Mouse (Mus musculus) MEL (cell line): ENCODE results near the gene Gm37240. TPM values are rescaled to one million over a fixed set of nuclear protein-coding genes. Genes with fewer than 3 reads are reported as not detected.

Experiments
- DNase-seq: peaks from one replicate; pipeline ENCODE4 v3.0.0; 2011; ENCODE audit warnings: low read depth, low spot score
- H3K27ac ChIP-seq: 2 replicates; pipeline ENCODE4 v1.5.1; 2012; ENCODE audit warnings: low read depth, mild to moderate bottlenecking, control low read depth, low read length, moderate library complexity; ENCODE audit not compliant: control insufficient read depth
- H3K27me3 ChIP-seq, 2 experiments: fragments of 150-350 bp in 1 of 2; sonication (generic) in 1 of 2; 2 replicates each; pipeline ENCODE4 v1.6.1; 2012; ENCODE audit warnings: low read length in 2 of 2, mild to moderate bottlenecking in 2 of 2, improper control_type of control experiment in 1 of 2, moderate library complexity in 1 of 2; ENCODE audit not compliant: insufficient read depth in 2 of 2, control insufficient read depth in 1 of 2
- H3K36me3 ChIP-seq, 2 experiments: 2 replicates each; pipeline ENCODE4 v1.6.1; 2012 to 2014; ENCODE audit warnings: low read length in 2 of 2, improper control_type of control experiment in 1 of 2, inconsistent platforms in 1 of 2, mild to moderate bottlenecking in 1 of 2; ENCODE audit not compliant: insufficient read depth in 2 of 2, control insufficient read depth in 1 of 2
- H3K4me1 ChIP-seq, 2 experiments: fragments of 150-350 bp in 1 of 2; sonication (generic) in 1 of 2; 2 replicates each; pipeline ENCODE4 v1.6.1; 2012; ENCODE audit warnings: low read length in 2 of 2, improper control_type of control experiment in 1 of 2, mild to moderate bottlenecking in 1 of 2; ENCODE audit not compliant: insufficient read depth in 2 of 2, control insufficient read depth in 1 of 2
- H3K4me3 ChIP-seq, 2 experiments: fragments of 150-350 bp in 1 of 2; sonication (generic) in 1 of 2; 2 replicates each; pipeline ENCODE4 v1.5.1; 2012; ENCODE audit warnings: low read depth in 2 of 2, low read length in 2 of 2, mild to moderate bottlenecking in 2 of 2, moderate library complexity in 2 of 2, control low read depth in 1 of 2, improper control_type of control experiment in 1 of 2; ENCODE audit not compliant: control insufficient read depth in 1 of 2, insufficient read depth in 1 of 2
- H3K79me2 ChIP-seq: 2 replicates; pipeline ENCODE4 v1.6.1; 2012; ENCODE audit warnings: mild to moderate bottlenecking, low read length, moderate library complexity; ENCODE audit not compliant: control insufficient read depth, poor library complexity, insufficient read depth
- H3K9ac ChIP-seq: 2 replicates; pipeline ENCODE4 v1.6.1; 2012; ENCODE audit warnings: low read depth, mild to moderate bottlenecking, control low read depth, low read length, moderate library complexity; ENCODE audit not compliant: control insufficient read depth, poor library complexity, severe bottlenecking
- H3K9me3 ChIP-seq: fragments of 150-350 bp; sonication (generic); replicated peaks from 2 replicates; pipeline ENCODE4 v1.6.1; 2012; ENCODE audit warnings: mild to moderate bottlenecking, low read length, improper control_type of control experiment, moderate library complexity; ENCODE audit not compliant: insufficient read depth
- E2F4 ChIP-seq: IDR thresholded peaks from 2 replicates; pipeline ENCODE4 v1.6.1; 2011; ENCODE audit warnings: low read depth, low read length, improper control_type of control experiment, borderline replicate concordance
- ELF1 ChIP-seq: IDR thresholded peaks from 2 replicates; pipeline ENCODE4 v1.6.1; 2014; ENCODE audit warnings: low read depth, mild to moderate bottlenecking, inconsistent platforms, low read length, improper control_type of control experiment, moderate library complexity
- EP300 ChIP-seq, 2 experiments: IDR thresholded peaks; 2 replicates each; pipeline ENCODE4 v1.6.1; 2011; ENCODE audit warnings: improper control_type of control experiment in 2 of 2, low read length in 2 of 2, low read depth in 1 of 2, mild to moderate bottlenecking in 1 of 2
- ETS1 ChIP-seq: IDR thresholded peaks from 2 replicates; pipeline ENCODE4 v1.6.1; 2012; ENCODE audit warnings: low read depth, mild to moderate bottlenecking, inconsistent platforms, low read length, improper control_type of control experiment, moderate library complexity
- GATA1 ChIP-seq: IDR thresholded peaks from 2 replicates; pipeline ENCODE4 v1.6.1; 2011; ENCODE audit warnings: low read depth, low read length, improper control_type of control experiment
- JUND ChIP-seq: IDR thresholded peaks from 2 replicates; pipeline ENCODE4 v1.6.1; 2011; ENCODE audit warnings: low read depth, mild to moderate bottlenecking, improper control_type of control experiment, low read length
- KAT2A ChIP-seq: conservative IDR thresholded peaks from 2 replicates; pipeline ENCODE4 v1.6.1; 2012; ENCODE audit warnings: low read depth, low read length, improper control_type of control experiment, inconsistent platforms
- MAX ChIP-seq: IDR thresholded peaks from 2 replicates; pipeline ENCODE4 v1.6.1; 2011; ENCODE audit warnings: low read length, improper control_type of control experiment
- MEF2A ChIP-seq: IDR thresholded peaks from 2 replicates; pipeline ENCODE4 v1.6.1; 2014; ENCODE audit warnings: low read depth, mild to moderate bottlenecking, inconsistent platforms, low read length, improper control_type of control experiment; ENCODE audit not compliant: poor library complexity, insufficient replicate concordance, severe bottlenecking; ENCODE audit errors: extremely low read depth
- MXI1 ChIP-seq: IDR thresholded peaks from 2 replicates; pipeline ENCODE4 v1.6.1; 2011; ENCODE audit warnings: mild to moderate bottlenecking, low read depth, low read length, improper control_type of control experiment
- MYB ChIP-seq: IDR thresholded peaks from 2 replicates; pipeline ENCODE4 v1.6.1; 2011; ENCODE audit warnings: mild to moderate bottlenecking, low read depth, low read length, improper control_type of control experiment
- MYC ChIP-seq: IDR thresholded peaks from 2 replicates; pipeline ENCODE4 v1.6.1; 2011; ENCODE audit warnings: low read depth, mild to moderate bottlenecking, low read length, improper control_type of control experiment, moderate library complexity
- NELFE ChIP-seq: IDR thresholded peaks from 2 replicates; pipeline ENCODE4 v1.6.1; 2011; ENCODE audit warnings: low read depth, low read length, improper control_type of control experiment
- NRF1 ChIP-seq: IDR thresholded peaks from 2 replicates; pipeline ENCODE4 v1.6.1; 2014; ENCODE audit warnings: low read depth, mild to moderate bottlenecking, inconsistent platforms, low read length, improper control_type of control experiment, moderate library complexity; ENCODE audit not compliant: poor library complexity, insufficient read depth, severe bottlenecking
- POLR2AphosphoS2 ChIP-seq: IDR thresholded peaks from 2 replicates; pipeline ENCODE4 v1.6.1; 2011; ENCODE audit warnings: low read length, improper control_type of control experiment
- RCOR1 ChIP-seq: IDR thresholded peaks from 2 replicates; pipeline ENCODE4 v1.6.1; 2012; ENCODE audit warnings: low read depth, mild to moderate bottlenecking, inconsistent platforms, low read length, improper control_type of control experiment
- SIN3A ChIP-seq: IDR thresholded peaks from 2 replicates; pipeline ENCODE4 v1.6.1; 2012; ENCODE audit warnings: low read length, improper control_type of control experiment, inconsistent platforms
- TAL1 ChIP-seq: IDR thresholded peaks from 2 replicates; pipeline ENCODE4 v1.6.1; 2012; ENCODE audit warnings: mild to moderate bottlenecking, inconsistent platforms, low read length, moderate library complexity, mixed read lengths
- TBP ChIP-seq: IDR thresholded peaks from 2 replicates; pipeline ENCODE4 v1.8.0; 2011; ENCODE audit warnings: low read depth, low read length, improper control_type of control experiment
- TCF12 ChIP-seq: IDR thresholded peaks from 2 replicates; pipeline ENCODE4 v1.6.1; 2014; ENCODE audit warnings: low read depth, mild to moderate bottlenecking, inconsistent platforms, low read length, improper control_type of control experiment, moderate library complexity
- UBTF ChIP-seq: IDR thresholded peaks from 2 replicates; pipeline ENCODE4 v1.6.1; 2012; ENCODE audit warnings: low read depth, mild to moderate bottlenecking, inconsistent platforms, low read length, improper control_type of control experiment, moderate library complexity, borderline replicate concordance; ENCODE audit not compliant: insufficient read depth
- USF2 ChIP-seq, 2 experiments: IDR thresholded peaks; 2 replicates each; pipeline ENCODE4 v1.6.1; 2011 to 2012; ENCODE audit warnings: improper control_type of control experiment in 2 of 2, low read length in 2 of 2, borderline replicate concordance in 1 of 2, inconsistent platforms in 1 of 2, low read depth in 1 of 2, mild to moderate bottlenecking in 1 of 2; ENCODE audit not compliant: insufficient read depth in 1 of 2
- polyA plus RNA-seq, 2 experiments: library from polyadenylated mRNA; stranded (reverse) in 1 of 2; unstranded in 1 of 2; fragments of >175 nt in 1 of 2; fragments of >200 nt in 1 of 2; gene quantifications; 2 replicates each; pipeline versions ENCODE4 v1.2.1 to v1.2.4; 2012; ENCODE audit warnings: low replicate concordance in 2 of 2, low read depth in 1 of 2; ENCODE audit not compliant: insufficient read length in 2 of 2, insufficient read depth in 1 of 2, missing spikeins in 1 of 2
- total RNA-seq: library from RNA; depleted of rRNA; stranded (reverse); fragments of 300-350 nt; gene quantifications from 2 replicates; pipeline ENCODE4 v1.2.3, GENCODE M21; 2012

Gene Gm37240
- total and polyA plus RNA-seq, 3 experiments = 0.04 TPM; not detected in 2

- Histone ChIP-seq H3K36me3 (no peaks in the 10 kb centered on the region), H3K4me1 (no peaks in the 10 kb centered on the region), H3K9me3 (no peaks in the 10 kb centered on the region), H3K27me3 (no peaks in the 10 kb centered on the region; a peak in 1 of 4 replicates), H3K27ac (no peak overlapping the region), H3K4me3 (no peak overlapping the region), H3K79me2 (no peaks in the 10 kb centered on the region), H3K9ac (no peak overlapping the region)
- no peak for TF ChIP-seq MXI1
- no peak for TF ChIP-seq TBP
- TF ChIP-seq MYB = no peak
- no peak for TF ChIP-seq RCOR1
- TF ChIP-seq POLR2AphosphoS2 = no peak
- TF ChIP-seq EP300 (IDR thresholded peaks at IDR 0.05; ENCODE audit: low read depth in 1 of 2, low read length in 2 of 2) = no peak
- no peak for TF ChIP-seq UBTF
- no peak for TF ChIP-seq USF2 (IDR thresholded peaks at IDR 0.05; ENCODE audit: borderline replicate concordance in 1 of 2, insufficient read depth in 1 of 2, low read depth in 1 of 2, low read length in 2 of 2)
- TF ChIP-seq ELF1 = no peak
- no peak for TF ChIP-seq MEF2A
- TF ChIP-seq MAX = no peak
- no peak for TF ChIP-seq KAT2A
- TF ChIP-seq JUND = no peak
- DNase-seq = no peak
Measured at GRCm38 (mm10) chr3:85417663-85418062, 469.7 kb downstream of the Gm37240 start.

GRCm38 (mm10) chr3:85398841-85399240, 488.5 kb downstream of the Gm37240 start:
- TF ChIP-seq TCF12 (no peak), SIN3A (no peak), KAT2A (no peak), TAL1 (no peak), ELF1 (no peak), GATA1 (no peak), MYC (no peak), E2F4 (no peak), ETS1 (no peak), NRF1 (no peak), TBP (no peak), USF2 (IDR thresholded peaks at IDR 0.05; ENCODE audit: borderline replicate concordance in 1 of 2, insufficient read depth in 1 of 2, low read depth in 1 of 2, low read length in 2 of 2) (no peak), UBTF (no peak), MYB (no peak), NELFE (no peak)
- TF ChIP-seq, all 39 proteins: peak for 0

More at GRCm38 (mm10) chr3:85398841-85399240, 488.5 kb downstream of the Gm37240 start:
- Histone ChIP-seq H3K4me1 (no peaks in the 10 kb centered on the region), H3K4me3 (no peak overlapping the region), H3K27me3 (no peaks in the 10 kb centered on the region), H3K9me3 (no peaks in the 10 kb centered on the region), H3K9ac (no peak overlapping the region), H3K36me3 (no peaks in the 10 kb centered on the region), H3K27ac (no peak overlapping the region), H3K79me2 (no peaks in the 10 kb centered on the region)
- DNase-seq = no peak
